Mouse (Mus musculus) thymus, adult 18-20 months (tissue): Measurements from ENCODE around the gene Fosb.
"Not testable (repeated sequence)": the region's sequence is repeated elsewhere in the genome, so short reads cannot be mapped to it uniquely, and the experiment has no call there.

Experiments used
- DNase-seq, 2 experiments: peaks; one replicate each; pipeline ENCODE4 v3.0.0; 2022; ENCODE audit warnings: mixed read lengths in 2 of 2

Gene Fosb

DNA sequence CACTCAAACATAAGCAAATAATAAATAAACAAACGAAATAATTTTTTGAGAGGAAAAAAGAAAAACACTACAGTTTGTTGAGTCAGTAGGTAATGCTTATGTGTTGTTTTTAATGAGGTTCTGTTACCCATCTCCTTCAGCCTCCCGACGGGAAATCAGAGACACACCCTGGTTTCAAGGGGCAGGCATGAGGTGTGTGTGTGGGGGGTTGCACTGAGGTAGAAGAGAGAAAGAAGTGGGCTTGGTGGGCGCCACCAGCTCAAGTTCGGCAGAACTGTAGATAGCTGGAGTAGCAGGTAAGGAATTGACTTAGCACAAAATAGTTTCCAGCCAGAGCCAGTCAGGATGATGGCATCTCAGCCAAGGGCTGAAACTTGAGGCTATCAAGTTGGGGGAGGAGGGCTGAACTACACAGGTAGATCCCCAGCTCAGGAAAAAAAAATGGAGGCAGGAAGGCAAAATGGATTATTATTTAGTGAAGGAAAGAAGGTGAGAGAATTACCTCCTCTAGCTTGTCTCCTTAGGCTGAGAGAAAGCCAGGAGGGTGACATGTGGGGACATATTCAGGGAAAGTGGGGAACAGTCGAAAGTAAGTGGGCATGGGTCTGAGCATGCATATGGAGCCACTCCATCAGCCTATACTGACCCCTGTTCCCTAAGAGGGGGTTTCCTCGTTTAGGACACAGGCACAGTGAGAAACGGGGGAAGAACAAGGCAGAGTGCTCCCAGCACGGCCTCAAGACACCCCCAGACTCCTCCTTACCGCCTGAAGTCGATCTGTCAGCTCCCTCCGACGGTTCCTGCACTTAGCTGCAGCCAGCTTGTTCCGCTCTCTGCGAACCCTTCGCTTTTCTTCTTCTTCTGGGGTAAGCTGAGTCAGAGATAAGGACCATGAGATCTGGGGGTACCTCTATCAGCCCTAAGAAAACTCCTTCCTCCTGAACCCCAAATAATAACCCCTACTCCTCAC, 3.8 kb downstream of the Fosb start:
- DNase-seq: no peak

DNA sequence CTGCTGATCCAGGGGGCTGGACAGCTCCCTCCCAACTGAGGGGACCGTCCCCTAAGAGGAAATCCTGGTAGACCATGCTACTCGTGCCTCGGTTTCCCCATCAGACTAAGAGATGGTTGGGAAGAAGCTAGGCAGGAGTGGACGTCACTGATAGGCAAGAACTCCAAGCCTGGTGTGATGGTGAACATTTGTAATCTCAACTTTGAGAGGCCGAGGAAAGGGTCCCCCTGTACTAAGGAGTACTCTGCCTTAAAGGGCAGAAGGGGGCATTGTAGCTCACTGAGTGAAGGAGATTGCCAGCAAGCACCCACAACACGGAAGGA, 4.5 kb downstream of the Fosb start:
- DNase-seq: no peak

GRCm38 (mm10) chr7:19304501-19305412, 5.1 kb downstream of the Fosb start:
- DNase-seq: no peak

DNA sequence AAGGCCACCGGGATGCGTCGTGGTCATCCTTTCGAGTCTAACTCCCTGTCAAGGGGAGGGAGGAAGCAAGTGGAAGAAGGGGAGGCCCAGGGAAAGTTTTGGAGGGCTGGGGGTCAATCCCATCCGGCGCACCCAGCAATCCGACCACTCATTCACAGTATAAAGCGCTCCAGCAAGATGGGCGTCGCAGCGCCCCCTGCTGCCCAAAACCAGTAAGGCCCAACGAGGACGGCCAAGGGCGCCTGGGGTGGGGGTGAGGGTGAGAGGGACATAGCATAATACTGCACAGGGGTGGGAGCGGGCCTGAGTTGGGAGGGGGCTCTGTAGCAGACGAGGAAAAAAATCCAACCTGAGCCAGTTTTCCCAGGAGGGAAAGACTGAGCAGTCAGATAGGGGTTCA, 6.1 kb downstream of the Fosb start:
- DNase-seq: peak in 1 of 2 experiments; percentile 64

- DNase-seq: no peak
Measured at GRCm38 (mm10) chr7:19303046-19303305, 6.9 kb downstream of the Fosb start.

DNA sequence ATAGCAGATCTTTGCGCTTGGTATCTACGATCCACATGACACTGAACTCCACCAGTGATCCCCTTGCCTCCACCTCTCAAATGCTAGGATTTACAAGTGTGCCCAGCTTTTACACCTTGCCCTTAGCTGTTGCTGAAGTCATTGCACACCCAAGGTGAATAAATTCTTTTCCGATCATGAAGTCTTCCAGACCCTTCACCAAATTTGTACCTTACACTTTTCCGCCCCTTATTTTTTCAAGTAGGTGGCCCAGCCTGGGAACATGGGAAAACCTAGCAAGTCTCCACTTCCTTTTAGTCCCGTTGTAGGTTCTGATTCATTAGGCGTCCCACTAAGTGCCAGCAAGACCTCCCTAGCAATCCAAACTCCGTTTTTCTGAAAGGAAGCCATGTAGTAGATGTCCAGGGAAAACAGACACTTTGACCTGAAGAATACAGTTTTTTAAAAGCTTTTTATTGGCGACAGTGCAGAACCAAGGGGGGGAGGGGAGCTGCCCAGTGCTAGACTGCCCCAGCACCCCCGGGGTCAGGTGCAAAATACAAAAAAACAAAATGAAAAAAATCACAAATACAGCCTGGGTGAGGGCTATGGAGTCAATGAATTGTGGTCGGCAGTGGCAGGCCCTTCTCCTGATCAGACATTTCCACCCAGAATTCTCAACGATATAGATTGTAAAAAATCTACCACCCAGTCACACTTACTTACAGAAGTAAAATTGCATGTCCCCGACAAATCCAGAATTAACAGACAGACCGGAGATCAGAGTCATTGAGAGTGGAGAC, 7.4 kb downstream of the Fosb start:
- no peak for DNase-seq

DNA sequence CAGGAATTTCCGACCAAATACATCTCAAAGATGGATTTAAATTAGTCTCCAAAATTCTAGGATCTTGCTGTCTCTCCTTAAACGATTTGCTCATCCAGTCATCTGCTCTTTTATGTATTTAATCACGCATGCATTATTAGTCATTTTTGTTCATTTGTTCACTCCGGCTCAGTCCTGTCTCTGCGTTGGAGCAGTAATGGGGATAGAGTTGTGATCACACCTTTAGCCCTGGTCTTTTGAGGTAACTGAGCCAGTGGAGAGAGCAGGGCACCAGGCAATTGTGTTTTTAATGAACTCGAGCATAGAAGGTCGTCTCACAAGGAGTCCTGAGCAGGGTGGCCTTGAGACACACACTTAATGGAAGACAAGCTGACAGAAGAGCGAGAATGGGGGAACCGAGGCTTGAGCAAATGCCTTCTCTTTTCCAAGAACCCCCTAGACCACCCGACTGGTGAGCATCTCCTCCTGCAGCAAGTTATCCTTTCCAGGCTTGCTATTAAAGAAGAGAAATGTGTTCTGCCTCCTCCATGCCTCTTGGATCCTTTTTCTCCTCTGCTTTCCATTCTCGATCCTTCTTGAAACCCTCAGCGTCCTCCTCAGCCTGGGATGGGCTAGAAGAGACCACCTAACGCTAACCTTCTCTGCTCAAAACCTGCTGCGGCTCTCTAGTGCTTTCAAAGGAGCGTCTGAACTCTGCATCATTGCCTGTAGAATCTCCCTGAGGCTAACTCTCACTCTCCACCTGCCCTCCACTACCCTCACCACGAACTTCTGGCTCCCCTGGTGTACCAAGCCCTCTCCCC, 8.2 kb downstream of the Fosb start:
- no peak for DNase-seq

- peak in 1 of 2 experiments; percentile 52 for DNase-seq
Measured at GRCm38 (mm10) chr7:19300501-19301421, 9.1 kb downstream of the Fosb start.

DNA sequence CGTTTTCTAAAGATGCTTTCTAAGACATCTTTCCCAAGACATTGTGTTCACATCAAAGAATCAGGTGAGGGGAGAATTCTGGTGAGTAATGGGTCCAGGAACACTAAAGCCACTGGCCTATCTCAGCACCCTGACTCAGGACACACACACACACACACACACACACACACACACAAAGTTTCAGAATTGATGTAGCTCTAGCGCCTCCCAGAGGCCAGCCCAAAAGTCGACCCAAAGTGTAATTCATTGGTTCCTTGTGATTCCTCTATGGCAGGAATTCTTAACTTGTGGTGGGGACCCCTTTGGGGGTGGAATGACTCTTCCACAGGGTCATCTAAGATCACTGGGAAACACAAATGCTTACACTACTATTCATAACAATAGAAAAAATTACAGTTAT, 10.7 kb downstream of the Fosb start:
- no peak for DNase-seq

- no peak for DNase-seq
Measured at GRCm38 (mm10) chr7:19297794-19298193, 12.1 kb downstream of the Fosb start.

- DNase-seq: no peak
Measured at GRCm38 (mm10) chr7:19297034-19297433, 12.8 kb downstream of the Fosb start.

DNA sequence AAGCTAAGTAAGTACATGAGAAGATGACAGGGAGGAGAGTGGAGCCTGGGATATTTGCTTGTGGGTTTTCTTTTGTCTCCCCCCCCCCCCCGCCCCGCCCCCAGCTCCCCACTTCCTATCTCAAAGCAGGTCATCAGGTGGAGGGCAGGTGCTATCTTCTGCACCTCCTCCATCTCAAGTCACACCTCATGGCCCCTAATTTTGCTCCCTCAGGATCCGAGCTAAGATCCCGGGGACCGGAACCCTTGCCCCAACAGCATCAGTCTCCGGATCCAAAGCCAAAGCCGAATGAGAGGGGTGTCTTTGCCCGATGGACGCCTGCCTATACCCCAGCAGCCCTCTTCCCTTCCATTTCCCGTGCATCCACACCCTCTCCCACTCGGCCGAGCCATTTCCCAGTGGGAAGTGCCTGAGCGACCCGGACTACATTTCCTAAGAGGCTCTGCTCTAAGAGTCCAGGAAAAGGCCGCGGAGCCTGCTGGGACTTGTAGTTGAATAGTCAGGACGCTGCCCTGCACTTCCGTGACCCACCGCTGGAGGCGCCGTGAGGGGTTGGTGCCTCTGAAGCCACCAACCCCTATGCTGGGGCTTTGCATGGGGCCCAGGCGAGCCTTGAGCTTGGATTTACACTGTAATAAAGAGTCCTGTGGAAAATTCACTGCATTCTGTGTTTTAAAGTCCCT, 14.2 kb downstream of the Fosb start:
- DNase-seq: peak; percentile 86 to 88

DNA sequence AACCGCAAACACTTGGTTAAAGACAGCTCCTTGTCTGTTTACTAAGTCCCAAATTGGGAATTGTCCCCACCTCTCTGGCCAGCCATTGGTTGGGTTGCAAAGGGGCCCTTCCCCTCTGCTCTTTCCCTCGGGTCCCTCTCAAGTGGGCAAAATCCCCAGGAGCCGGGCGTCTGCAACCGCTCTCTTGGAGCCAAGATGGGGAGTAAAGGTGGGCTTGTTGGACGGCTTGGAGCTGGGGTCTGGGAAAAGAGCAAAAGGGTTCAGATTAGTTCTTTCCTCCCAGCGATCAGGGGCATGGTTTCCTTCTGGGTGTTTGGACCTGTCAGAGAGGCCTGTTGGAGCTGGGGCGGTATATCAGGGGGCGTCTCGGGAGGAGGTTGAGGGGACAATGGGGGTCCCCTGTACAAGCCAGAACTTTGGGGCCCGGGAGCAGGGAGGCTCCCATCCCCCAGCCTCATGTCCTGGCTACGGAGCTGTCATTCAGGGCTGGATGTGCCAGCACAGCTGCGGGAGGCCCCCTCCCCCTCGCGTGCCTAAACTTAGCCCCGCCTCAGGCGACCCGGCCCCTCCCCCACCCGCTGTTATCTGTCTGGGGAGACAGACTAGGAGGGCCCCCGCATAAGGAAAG, 18.8 kb downstream of the Fosb start:
- DNase-seq: no peak

- no peak for DNase-seq
Measured at GRCm38 (mm10) chr7:19284763-19285162, 25.1 kb downstream of the Fosb start.

DNA sequence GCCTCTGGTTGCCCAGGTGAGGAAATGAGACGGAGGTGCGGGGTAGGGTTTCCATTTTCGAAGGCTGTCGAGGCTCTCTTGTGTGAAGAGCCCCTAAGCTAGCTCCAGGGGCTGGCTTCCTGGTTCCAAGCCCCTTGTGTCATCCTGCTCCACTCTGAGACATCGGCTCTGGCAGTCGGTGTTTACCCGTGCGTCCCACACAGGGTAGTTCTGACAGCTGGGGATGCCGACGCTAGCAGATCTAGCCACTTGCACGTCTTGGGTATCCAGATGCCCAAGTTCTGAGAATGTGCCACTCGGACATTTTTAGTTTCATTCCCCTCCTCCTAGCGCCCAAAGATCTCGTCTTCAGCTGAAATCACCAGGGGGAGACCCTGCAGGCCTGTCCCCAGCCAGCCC, 26.4 kb downstream of the Fosb start:
- no peak for DNase-seq

GRCm38 (mm10) chr7:19282791-19283405, 27.0 kb downstream of the Fosb start:
- no peak for DNase-seq

DNA sequence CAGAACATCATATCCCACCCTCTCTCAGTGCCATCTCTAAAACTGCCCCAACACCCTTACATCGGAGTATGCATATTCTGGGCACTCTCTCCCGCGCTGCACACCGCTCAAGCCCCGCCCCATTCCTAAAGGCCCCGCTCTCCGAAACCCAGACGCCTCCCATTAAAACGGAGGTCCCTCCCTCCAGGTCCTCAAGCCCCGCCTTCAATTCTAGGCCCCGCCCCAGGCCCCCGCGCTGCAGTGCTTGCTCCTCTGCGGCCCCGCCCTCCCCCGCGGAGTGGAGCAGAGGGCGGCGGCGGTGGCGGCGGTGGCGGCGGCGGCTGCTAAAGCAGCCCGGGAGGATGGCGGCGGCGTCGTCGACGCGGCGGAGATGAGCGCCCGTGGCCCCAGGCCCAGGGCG, 27.5 kb downstream of the Fosb start, which contains the start of gene Rtn2:
Gene Rtn2, plus strand, starts transcription at position 240 of the 400 bp plus-strand sequence.
- DNase-seq: peak in 1 of 2 experiments; percentile 48

DNA sequence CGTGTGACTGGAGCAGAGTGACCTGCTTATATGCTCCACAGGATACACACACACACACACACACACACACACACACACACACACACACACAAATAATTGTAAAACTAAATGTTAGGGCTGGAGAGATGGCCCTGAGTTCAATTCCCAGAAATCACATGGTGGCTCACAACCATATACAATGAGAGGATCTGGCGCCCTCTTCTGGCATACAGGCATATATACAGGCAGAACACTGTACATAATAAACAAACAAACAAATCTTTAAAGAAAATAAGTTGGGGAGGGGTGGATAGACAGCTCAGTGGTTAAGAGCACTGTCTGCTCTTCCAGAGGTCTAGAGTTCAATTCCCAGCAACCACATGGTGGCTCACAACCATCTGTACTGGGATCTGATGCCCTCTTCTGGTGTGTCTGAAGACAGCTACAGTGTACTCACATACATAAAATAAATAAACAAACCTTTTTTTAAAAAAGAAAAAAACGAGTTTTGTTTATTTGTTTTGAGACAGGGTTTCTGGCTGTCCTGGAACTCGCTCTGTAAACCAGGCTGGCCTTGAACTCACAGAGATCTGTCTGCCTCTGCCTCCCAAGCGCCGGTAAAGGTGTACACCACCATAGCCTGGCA, 28.1 kb downstream of the Fosb start:
- DNase-seq: not testable (repeated sequence)

DNA sequence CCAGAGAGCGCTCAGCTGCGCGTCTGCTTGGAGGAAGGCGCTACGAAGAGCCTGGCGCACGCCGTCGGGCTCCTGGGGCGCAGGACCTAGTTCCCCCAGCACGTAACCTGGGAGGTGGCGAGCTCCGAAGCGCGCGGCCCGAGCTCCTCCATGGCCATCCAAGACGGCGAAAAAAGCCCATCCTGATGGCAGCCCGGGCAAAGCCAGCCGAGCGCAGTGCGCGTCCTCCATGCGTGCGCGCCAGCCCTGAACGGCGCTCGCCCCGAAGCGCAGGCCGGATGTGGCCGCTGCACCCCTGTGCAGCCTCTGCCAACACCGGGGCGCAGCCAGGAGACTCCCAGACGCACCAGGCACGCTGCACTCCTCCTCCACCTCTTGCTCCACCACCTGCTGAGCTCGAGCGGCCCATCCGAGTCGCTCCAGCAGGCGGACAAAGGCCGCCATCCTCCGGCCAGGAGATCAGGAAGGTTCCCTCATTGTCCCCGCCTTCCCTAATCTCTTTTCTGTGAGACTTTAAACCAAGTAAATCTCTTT, 30.2 kb downstream of the Fosb start, which contains the start of gene Ppm1n:
Gene Ppm1n, minus strand, starts transcription at position 484 of the 534 bp plus-strand sequence.
- no peak for DNase-seq
